Mouse (Mus musculus): ENCODE data around the gene Mamdc2. TPM values are rescaled to one million over a fixed set of nuclear protein-coding genes. Genes with fewer than 3 reads are reported as not detected.

Mamdc2 gene
- total RNA-seq, 2 experiments from 2014 or later = 2.2 to 3.7 TPM

- no peak for DNase-seq
Observed at GRCm38 (mm10) chr19:23357253-23357652, 91.0 kb downstream of the Mamdc2 start.

DNA sequence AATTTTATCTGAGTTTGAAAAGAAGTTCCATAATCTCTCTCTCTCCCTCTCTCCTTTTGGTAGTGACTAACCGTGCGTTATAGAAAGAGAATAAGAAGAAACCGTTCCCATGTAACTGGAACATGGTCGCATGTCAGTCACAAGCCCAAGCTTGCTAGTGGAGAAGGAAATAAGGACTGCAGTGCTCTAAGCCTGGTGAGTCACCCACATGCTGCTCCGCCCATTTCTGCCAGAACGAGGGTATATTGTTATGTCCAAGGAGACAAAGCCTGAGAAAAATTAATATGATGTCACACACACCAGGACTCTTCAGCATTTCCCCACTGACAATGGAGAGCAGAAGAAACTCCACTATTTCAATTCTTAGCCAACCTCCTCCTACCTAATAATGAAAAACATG, 93.5 kb downstream of the Mamdc2 start:
- DNase-seq = no peak

DNA sequence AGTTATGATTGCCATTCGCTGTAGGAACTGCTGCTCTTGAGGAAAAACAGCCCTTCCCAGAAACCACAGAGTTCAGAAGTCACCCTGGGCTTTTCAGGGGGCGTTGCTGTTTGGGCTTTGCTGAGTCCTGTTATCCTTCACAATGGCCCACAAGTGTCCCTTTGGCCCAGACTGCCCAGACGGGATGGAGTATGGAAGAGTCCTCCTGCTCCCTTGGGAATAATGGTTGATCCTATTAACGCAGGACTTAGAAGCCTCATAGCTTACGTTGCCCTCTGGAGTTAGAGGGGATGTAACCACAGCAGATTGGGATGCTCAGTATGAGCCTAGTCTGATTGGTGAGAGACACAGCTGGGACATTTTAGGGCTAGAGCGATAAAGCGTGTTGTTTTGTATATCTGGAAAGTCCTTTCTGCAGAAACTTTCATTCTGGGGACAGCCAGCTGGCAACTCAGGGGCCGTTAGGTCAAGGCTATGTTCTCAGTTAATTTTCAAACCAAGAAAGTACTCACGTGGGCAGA, 94.3 kb downstream of the Mamdc2 start:
- no peak for DNase-seq

- DNase-seq = no peak
Observed at GRCm38 (mm10) chr19:23353161-23353560, 95.1 kb downstream of the Mamdc2 start.

DNA sequence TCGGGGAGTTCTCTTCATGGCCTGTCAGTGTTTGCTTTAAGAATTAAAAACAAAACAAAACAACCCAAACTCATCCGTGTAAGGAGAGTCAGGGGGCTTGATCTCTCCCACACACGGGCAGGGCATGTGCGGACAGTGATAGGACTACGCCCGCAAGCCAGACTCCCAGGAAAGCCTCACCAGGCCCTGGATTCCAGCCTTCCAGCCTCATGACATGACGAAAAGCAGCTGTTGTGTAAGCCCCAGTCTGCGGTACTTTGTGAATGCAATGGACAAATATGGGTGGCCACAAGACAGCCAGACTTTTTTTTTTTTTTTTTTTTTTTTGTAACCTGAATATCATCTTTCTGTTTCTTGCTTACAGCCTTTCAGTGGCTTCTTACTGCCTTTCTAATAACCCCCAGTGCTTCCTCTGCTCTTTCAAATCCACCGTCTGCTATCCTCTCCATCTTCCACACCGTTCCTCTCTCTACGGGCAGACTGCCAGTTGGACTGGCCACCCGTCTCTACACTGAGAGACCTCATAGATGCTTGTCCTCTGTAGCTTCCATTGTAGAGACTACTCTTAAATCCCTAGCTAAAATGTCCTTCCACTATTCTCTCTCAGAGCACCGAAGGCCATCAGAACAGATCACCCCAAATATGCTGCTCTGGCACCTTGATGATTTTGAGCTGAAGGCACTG, 96.3 kb downstream of the Mamdc2 start:
- DNase-seq = no peak

- DNase-seq = no peak
Observed at GRCm38 (mm10) chr19:23349930-23350329, 98.3 kb downstream of the Mamdc2 start.

DNA sequence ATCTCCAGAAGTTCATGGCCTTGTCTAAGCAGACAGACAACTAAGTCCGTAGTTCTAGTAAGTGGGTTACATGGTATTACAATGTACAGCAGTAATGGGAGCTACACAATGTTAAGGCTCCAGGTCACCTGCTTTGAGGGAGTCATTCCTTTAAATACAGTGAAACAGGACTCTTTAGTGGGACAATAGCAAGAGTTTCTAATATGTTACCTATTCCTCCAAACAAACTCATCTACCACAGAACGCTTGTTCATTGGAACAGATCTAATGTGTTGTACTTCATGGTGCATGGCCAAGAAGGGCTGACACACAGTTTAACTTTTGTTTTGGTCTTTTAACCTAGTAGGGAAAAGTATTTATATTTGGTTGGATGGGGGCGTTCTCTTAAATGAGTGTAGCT, 105.5 kb downstream of the Mamdc2 start:
- DNase-seq = no peak

GRCm38 (mm10) chr19:23332883-23333282, 115.4 kb downstream of the Mamdc2 start:
- no peak for DNase-seq

- DNase-seq = no peak
Observed at GRCm38 (mm10) chr19:23330842-23331241, 117.4 kb downstream of the Mamdc2 start.

DNA sequence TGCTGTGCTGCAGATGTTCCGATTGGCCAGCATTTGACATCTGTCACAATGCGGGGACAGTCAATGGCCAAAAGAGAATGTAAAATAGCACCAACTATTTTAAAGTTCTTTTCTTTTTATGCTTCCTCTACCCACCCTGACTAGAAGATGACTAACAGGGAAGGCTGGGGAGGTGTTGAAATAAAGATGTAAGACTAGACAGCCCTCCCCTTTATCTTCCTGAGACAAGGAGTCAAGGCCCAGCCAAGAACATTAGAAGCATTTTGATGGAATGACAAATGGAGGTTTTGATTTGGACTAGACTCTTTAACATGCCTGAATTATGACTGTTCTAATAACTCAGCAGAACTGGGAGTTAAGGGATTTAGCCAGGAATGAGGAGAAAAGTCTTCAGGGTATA, 118.9 kb downstream of the Mamdc2 start:
- DNase-seq = no peak

DNA sequence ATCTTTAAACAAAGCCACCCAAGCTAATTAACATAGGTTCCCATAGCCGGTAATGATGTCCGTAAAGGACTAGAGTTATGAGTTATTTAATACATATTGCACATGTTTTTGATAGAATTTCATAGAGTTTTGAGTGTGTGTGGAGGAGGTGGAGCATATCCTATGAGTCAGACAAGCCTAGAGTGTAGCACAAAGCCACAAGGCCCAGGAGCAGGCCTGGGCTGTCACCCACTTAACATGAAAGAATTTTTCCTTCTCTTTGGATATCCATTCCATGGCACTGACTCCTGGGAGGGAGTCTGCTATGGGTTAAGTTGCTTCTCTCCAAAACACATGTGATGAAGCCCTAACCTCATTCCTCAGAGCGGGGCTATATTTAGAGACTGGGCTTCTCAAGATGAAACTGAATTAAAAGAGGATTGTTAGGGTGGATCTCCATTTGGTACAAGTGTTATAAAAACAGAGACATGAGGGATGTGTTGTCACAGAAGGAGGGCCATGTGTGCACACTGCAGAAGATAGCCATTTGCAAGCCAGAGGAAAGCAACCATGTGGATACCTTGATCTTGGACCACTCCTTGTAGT, 121.1 kb downstream of the Mamdc2 start:
- no peak for DNase-seq

GRCm38 (mm10) chr19:23323107-23323506, 125.1 kb downstream of the Mamdc2 start:
- no peak for DNase-seq

DNA sequence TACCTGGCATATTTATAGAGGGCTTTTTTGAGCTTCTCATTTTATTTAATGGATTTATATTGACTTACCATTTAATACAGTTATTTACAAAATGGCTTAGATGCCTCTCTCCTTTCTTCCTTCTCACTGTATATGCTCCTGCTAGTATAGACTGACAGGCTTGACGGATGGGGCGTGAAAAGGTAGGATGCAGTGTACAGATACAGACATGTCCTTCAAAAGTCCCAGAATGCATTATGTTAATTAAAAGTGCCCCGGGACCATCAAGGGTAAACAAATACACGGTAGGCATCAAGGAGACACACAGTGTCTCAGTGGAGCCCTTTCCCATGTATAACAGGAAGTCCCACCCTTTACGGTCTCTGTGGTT, 130.3 kb downstream of the Mamdc2 start:
- DNase-seq = no peak

- DNase-seq = no peak
Observed at GRCm38 (mm10) chr19:23317295-23317988, 130.8 kb downstream of the Mamdc2 start.

- DNase-seq = no peak
Observed at GRCm38 (mm10) chr19:23316851-23317250, 131.4 kb downstream of the Mamdc2 start.

DNA sequence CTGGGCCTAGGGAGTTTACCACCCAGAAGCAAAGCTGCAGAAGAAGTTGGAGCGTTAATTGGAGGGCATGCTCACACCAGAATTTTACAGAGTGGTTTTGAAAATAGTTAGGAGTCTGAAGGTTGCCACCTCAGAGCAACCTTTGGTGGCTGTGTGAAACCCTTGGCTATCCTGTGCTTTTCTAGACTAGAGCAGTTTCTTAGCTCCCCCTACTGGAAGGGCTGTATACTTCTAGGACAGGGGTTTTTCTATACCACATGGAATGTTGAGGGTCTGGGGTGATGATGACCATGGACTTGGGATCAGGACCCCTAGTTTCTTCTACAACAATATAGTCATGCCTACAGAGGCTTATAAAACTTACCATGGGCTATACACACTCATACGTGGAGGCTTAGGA, 138.3 kb downstream of the Mamdc2 start:
- no peak for DNase-seq

DNA sequence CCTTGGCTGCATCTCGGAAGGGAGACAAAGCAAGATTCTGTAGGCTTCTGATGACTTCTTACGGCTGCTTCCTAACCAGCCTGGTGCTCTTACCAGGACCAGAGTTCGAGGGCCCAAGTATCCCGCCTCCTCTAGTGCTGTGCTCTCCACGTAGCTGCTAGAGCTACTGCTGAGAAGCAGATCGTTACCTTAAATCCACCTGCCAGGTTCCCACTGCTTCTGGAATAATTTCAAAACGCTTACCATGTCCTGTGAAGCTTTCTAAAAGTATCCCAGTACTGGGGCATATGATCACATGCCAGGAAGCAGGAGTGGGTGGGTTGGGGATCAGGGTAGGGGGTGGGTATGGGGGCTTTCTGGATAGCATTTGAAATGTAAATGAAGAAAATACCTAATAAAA, 141.6 kb downstream of the Mamdc2 start:
- DNase-seq = no peak

DNA sequence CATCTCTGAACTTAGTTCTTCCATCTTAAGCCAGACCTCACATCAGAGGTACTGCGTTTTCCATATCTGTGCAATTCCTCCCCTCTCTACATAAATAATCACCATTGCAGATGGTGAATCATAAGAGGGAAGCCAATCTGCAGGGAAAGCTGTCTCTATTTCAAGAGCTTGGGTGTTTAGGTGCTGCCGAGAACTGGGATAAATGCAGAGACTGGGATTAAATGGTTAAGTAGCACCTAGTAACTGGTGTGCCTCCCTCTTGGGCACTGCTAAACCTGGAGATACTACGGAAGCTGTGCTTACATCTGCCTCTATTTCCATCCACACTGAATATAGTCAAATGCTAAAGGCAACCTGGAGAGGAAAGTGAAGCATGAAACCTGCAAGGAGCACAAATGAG, 148.3 kb downstream of the Mamdc2 start:
- DNase-seq = no peak

- no peak for DNase-seq
Observed at GRCm38 (mm10) chr19:23298917-23299316, 149.3 kb downstream of the Mamdc2 start.

- no peak for DNase-seq
Observed at GRCm38 (mm10) chr19:23297191-23297590, 151.1 kb downstream of the Mamdc2 start.

- no peak for DNase-seq
Observed at GRCm38 (mm10) chr19:23289251-23289650, 159.0 kb downstream of the Mamdc2 start.

GRCm38 (mm10) chr19:23281911-23282660, 166.2 kb downstream of the Mamdc2 start:
- DNase-seq = no peak

All from adrenal gland, postnatal 10 days (tissue).